Mouse (Mus musculus): ENCODE measurements at regions not wholly inside any gene's neighbourhood (a gene's known extent, or its start where the extent isn't known, plus 50 kb on each side); places are given as distances from the start of the nearest gene placed in this dataset.

GRCm38 (mm10) chr12:99643016-99643415 is 79.6 kb upstream of the Foxn3 start:
- DNase-seq (ENCODE audit: low spot score in 2 of 2), result no peak

GRCm38 (mm10) chr12:99642131-99642895 is 78.9 kb upstream of the Foxn3 start:
- no peak for DNase-seq (ENCODE audit: low spot score in 2 of 2)

GRCm38 (mm10) chr12:99641278-99641677 is 77.9 kb upstream of the Foxn3 start:
- DNase-seq (ENCODE audit: low spot score in 2 of 2), result no peak

GRCm38 (mm10) chr12:99640214-99641151 is 77.1 kb upstream of the Foxn3 start:
- DNase-seq (ENCODE audit: low spot score in 2 of 2), result peak in 1 of 2 experiments; percentile 9

GRCm38 (mm10) chr12:99639847-99640213 is 76.4 kb upstream of the Foxn3 start:
- DNase-seq (ENCODE audit: low spot score in 2 of 2), result peak; percentile 22 to 53

GRCm38 (mm10) chr12:99639118-99639517 is 75.7 kb upstream of the Foxn3 start:
- DNase-seq (ENCODE audit: low spot score in 2 of 2), result no peak

GRCm38 (mm10) chr12:99637986-99638385 is 74.6 kb upstream of the Foxn3 start:
- DNase-seq (ENCODE audit: low spot score in 2 of 2), result no peak

GRCm38 (mm10) chr12:99636234-99636633 is 72.9 kb upstream of the Foxn3 start:
- no peak for DNase-seq (ENCODE audit: low spot score in 2 of 2)

- no peak for DNase-seq (ENCODE audit: low spot score in 2 of 2)
Observed at GRCm38 (mm10) chr12:99635361-99635760, 72.0 kb upstream of the Foxn3 start.

- DNase-seq (ENCODE audit: low spot score in 2 of 2), result no peak
Observed at GRCm38 (mm10) chr12:99634726-99635125, 71.3 kb upstream of the Foxn3 start.

GRCm38 (mm10) chr12:99633678-99634077 is 70.3 kb upstream of the Foxn3 start:
- no peak for DNase-seq (ENCODE audit: low spot score in 2 of 2)

GRCm38 (mm10) chr12:99632988-99633387 is 69.6 kb upstream of the Foxn3 start:
- DNase-seq (ENCODE audit: low spot score in 2 of 2), result no peak

- no peak for DNase-seq (ENCODE audit: low spot score in 2 of 2)
Observed at GRCm38 (mm10) chr12:99629606-99630005, 66.2 kb upstream of the Foxn3 start.

- no peak for DNase-seq (ENCODE audit: low spot score in 2 of 2)
Observed at GRCm38 (mm10) chr12:99628421-99628820, 65.0 kb upstream of the Foxn3 start.

GRCm38 (mm10) chr12:99627898-99628231 is 64.5 kb upstream of the Foxn3 start:
- DNase-seq (ENCODE audit: low spot score in 2 of 2), result peak; percentile 93 to 95

- DNase-seq (ENCODE audit: low spot score in 2 of 2), result peak; percentile 9 to 65
Observed at GRCm38 (mm10) chr12:99627201-99627897, 64.0 kb upstream of the Foxn3 start.

GRCm38 (mm10) chr12:99626147-99626546 is 62.8 kb upstream of the Foxn3 start:
- DNase-seq (ENCODE audit: low spot score in 2 of 2), result no peak

GRCm38 (mm10) chr12:99625094-99625493 is 61.7 kb upstream of the Foxn3 start:
- DNase-seq (ENCODE audit: low spot score in 2 of 2), result no peak

- no peak for DNase-seq (ENCODE audit: low spot score in 2 of 2)
Observed at GRCm38 (mm10) chr12:99622238-99622637, 58.9 kb upstream of the Foxn3 start.

- no peak for DNase-seq (ENCODE audit: low spot score in 2 of 2)
Observed at GRCm38 (mm10) chr12:99617241-99617804, 53.9 kb upstream of the Foxn3 start.

GRCm38 (mm10) chr12:99614420-99614819 is 51.0 kb upstream of the Foxn3 start:
- no peak for DNase-seq (ENCODE audit: low spot score in 2 of 2)

Measured in layer of hippocampus, adult 18-20 months (tissue).